Mouse (Mus musculus): Measurements from ENCODE around the gene Rab3b.

- TF ChIP-seq POLR2A (IDR thresholded peaks at IDR 0.05; ENCODE audit: insufficient read length, low read depth) (no peak), MAX (IDR thresholded peaks at IDR 0.05; ENCODE audit: low read depth) (peak; percentile 48), TCF3 (IDR thresholded peaks at IDR 0.05; ENCODE audit: insufficient read length, low read depth) (no peak), MYOD1 (IDR thresholded peaks at IDR 0.05; ENCODE audit: control insufficient read depth in 1 of 3, insufficient read length in 2 of 3, low read depth in 2 of 3) (no peak), SRF (IDR thresholded peaks at IDR 0.05; ENCODE audit: control insufficient read depth, insufficient read length, low read depth) (no peak), E2F4 (IDR thresholded peaks at IDR 0.05; ENCODE audit: insufficient read depth) (no peak), USF1 (IDR thresholded peaks at IDR 0.05; ENCODE audit: low read depth) (no peak), POLR2AphosphoS2 (IDR thresholded peaks at IDR 0.05; ENCODE audit: insufficient read length, low read depth) (no peak)
Measured at GRCm38 (mm10) chr4:108833828-108834114, 45.1 kb upstream of the Rab3b start.
